Mouse (Mus musculus) kidney, postnatal 0 days (tissue): ENCODE measurements around the gene Sik1. TPM values are rescaled to one million over a fixed set of nuclear protein-coding genes. Genes with fewer than 3 reads are reported as not detected.

Source experiments
- ATAC-seq: fragments of 200-750 bp; cut with Nextera tagmentation; replicated peaks from 2 replicates; pipeline ENCODE4 v1.8.0; 2017; ENCODE audit warnings: low read depth, moderate number of reproducible peaks, moderate TSS enrichment, moderate library complexity; ENCODE audit not compliant: low FRiP score
- DNase-seq: peaks from one replicate; pipeline ENCODE4 v3.0.0-alpha.2; 2016; ENCODE audit warnings: low spot score
- H3K27ac ChIP-seq: fragments of 300-500 bp; sonication (generic); 2 replicates; pipeline ENCODE4 v1.5.1; 2014; ENCODE audit warnings: mild to moderate bottlenecking
- H3K27me3 ChIP-seq: fragments of 300-500 bp; sonication (generic); 2 replicates; pipeline ENCODE4 v1.6.1; 2014; ENCODE audit warnings: low read length, mixed read lengths; ENCODE audit not compliant: insufficient read depth
- H3K36me3 ChIP-seq: fragments of 300-500 bp; sonication (generic); 2 replicates; pipeline ENCODE4 v1.6.1; 2014; ENCODE audit warnings: low read length, mixed read lengths; ENCODE audit not compliant: insufficient read depth
- H3K4me1 ChIP-seq: fragments of 300-500 bp; sonication (generic); replicated peaks from 2 replicates; pipeline ENCODE4 v1.6.1; 2014; ENCODE audit warnings: antibody characterized with exemption, low read length, mixed read lengths; ENCODE audit not compliant: insufficient read depth
- H3K4me2 ChIP-seq: fragments of 300-500 bp; sonication (generic); 2 replicates; pipeline ENCODE4 v1.6.1; 2014; ENCODE audit warnings: mild to moderate bottlenecking, low read length, moderate library complexity, mixed read lengths
- H3K4me3 ChIP-seq: fragments of 300-500 bp; sonication (generic); replicated peaks from 2 replicates; pipeline ENCODE4 v1.5.1; 2014; ENCODE audit warnings: low read depth, low read length
- H3K9ac ChIP-seq: fragments of 300-500 bp; sonication (generic); 2 replicates; pipeline ENCODE4 v1.6.1; 2014; ENCODE audit warnings: low read depth, low read length
- H3K9me3 ChIP-seq: fragments of 300-500 bp; sonication (generic); replicated peaks from 2 replicates; pipeline ENCODE4 v1.6.1; 2016; ENCODE audit warnings: low read length, inconsistent platforms, mixed read lengths
- CTCF ChIP-seq: IDR thresholded peaks from 2 replicates; pipeline ENCODE4 v1.5.1; 2016; ENCODE audit warnings: antibody characterized with exemption, low read depth, mild to moderate bottlenecking, moderate library complexity
- WGBS: fragments of 180-500 bp; shearing (Covaris S2); extraction: QIAGEN DNeasy Blood & Tissue Kit; methylation state at CpG from one replicate; pipeline ENCODE4 v1.1.7; 2014; 5-methylcytosine and 5-hydroxymethylcytosine counted together
- polyA plus RNA-seq: library from polyadenylated mRNA; unstranded; fragments of >200 nt; fragmentation: Nextera tagmentation; extraction: Ambion mirVana; gene quantifications from 2 replicates; pipeline ENCODE4 v1.2.1, GENCODE M21; 2015

Sik1 gene
- polyA plus RNA-seq, 1 experiment from 2014 or later, result 17.2 TPM

- 65% methylated on average over 7 of the region's 7 CpGs for WGBS
- no peak overlapping the region for H3K27ac ChIP-seq
Observed at GRCm38 (mm10) chr17:31865636-31866035, 10.0 kb upstream of the Sik1 start.

GRCm38 (mm10) chr17:31864666-31865450, 9.3 kb upstream of the Sik1 start:
- no peak for TF ChIP-seq CTCF
- WGBS, result 73% methylated on average over 11 of the region's 11 CpGs
- Histone ChIP-seq H3K27me3 (no peaks in the 10 kb centered on the region), H3K9me3 (no peaks in the 10 kb centered on the region), H3K4me2 (no peak overlapping the region), H3K36me3 (no peaks in the 10 kb centered on the region), H3K27ac (no peak overlapping the region), H3K4me3 (no peak overlapping the region), H3K9ac (no peak overlapping the region), H3K4me1 (peaks cover 6% of the 10 kb centered on the region; the same call in 1 of the 2 replicates)
- DNase-seq (no peak), ATAC-seq (no peak)

More at GRCm38 (mm10) chr17:31865636-31866035, 10.0 kb upstream of the Sik1 start:
- no peak overlapping the region for H3K9ac ChIP-seq
- no peak overlapping the region for H3K4me3 ChIP-seq
- H3K9me3 ChIP-seq, result no peaks in the 10 kb centered on the region
- TF ChIP-seq CTCF, result no peak
- no peak for ATAC-seq
- peak; percentile 52 for DNase-seq
- H3K36me3 ChIP-seq, result no peaks in the 10 kb centered on the region
- H3K27me3 ChIP-seq, result no peaks in the 10 kb centered on the region
- no peak overlapping the region for H3K4me2 ChIP-seq
- H3K4me1 ChIP-seq, result peaks cover 6% of the 10 kb centered on the region; the same call in 1 of the 2 replicates

- Histone ChIP-seq H3K9ac (no peak overlapping the region), H3K4me2 (no peak overlapping the region), H3K9me3 (no peaks in the 10 kb centered on the region), H3K27me3 (no peaks in the 10 kb centered on the region), H3K27ac (no peak overlapping the region), H3K36me3 (no peaks in the 10 kb centered on the region), H3K4me3 (no peak overlapping the region), H3K4me1 (peaks cover 6% of the 10 kb centered on the region; the same call in 1 of the 2 replicates)
- WGBS, result 83% methylated on average over 10 of the region's 10 CpGs
- TF ChIP-seq CTCF, result no peak
- DNase-seq (no peak), ATAC-seq (no peak)
Observed at GRCm38 (mm10) chr17:31863151-31863815, 7.7 kb upstream of the Sik1 start.

GRCm38 (mm10) chr17:31862136-31862535, 6.5 kb upstream of the Sik1 start:
- Histone ChIP-seq H3K27ac (no peak overlapping the region), H3K4me2 (no peak overlapping the region), H3K4me1 (peaks cover 13% of the 10 kb centered on the region), H3K9me3 (no peaks in the 10 kb centered on the region), H3K9ac (no peak overlapping the region), H3K36me3 (no peaks in the 10 kb centered on the region), H3K4me3 (no peak overlapping the region), H3K27me3 (no peaks in the 10 kb centered on the region)
- WGBS, result 67% methylated on average over 6 of the region's 6 CpGs
- no peak for DNase-seq
- no peak for ATAC-seq
- TF ChIP-seq CTCF, result no peak

GRCm38 (mm10) chr17:31861661-31862060, 6.1 kb upstream of the Sik1 start:
- no peaks in the 10 kb centered on the region for H3K9me3 ChIP-seq
- no peak overlapping the region for H3K27ac ChIP-seq
- H3K4me2 ChIP-seq, result no peak overlapping the region
- ATAC-seq (no peak), DNase-seq (no peak)
- H3K36me3 ChIP-seq, result no peaks in the 10 kb centered on the region
- no peak overlapping the region for H3K4me3 ChIP-seq
- TF ChIP-seq CTCF, result no peak
- H3K9ac ChIP-seq, result no peak overlapping the region
- H3K27me3 ChIP-seq, result no peaks in the 10 kb centered on the region
- 89% methylated on average over 5 of the region's 5 CpGs for WGBS
- H3K4me1 ChIP-seq, result peaks cover 18% of the 10 kb centered on the region

DNA sequence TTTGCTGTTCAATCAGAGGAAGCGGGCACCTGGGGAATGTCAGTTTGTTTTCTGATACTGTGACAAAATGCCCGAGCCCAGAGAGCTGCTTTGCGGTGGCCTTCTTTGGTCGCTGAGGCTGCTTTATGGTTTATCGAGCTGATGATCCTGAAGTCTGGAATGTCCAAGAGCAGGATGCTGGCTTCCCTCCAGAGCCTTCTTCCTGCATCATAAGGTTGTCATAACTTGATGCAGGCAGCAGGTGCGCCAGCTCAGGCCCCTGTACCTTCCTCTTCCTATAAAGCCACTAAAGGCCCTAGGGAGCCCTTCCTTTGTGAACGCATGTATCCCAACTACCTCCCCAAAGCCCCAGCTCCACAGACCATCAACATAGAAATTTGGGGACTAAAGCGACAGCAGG, 5.3 kb upstream of the Sik1 start:
- Histone ChIP-seq H3K27me3 (no peaks in the 10 kb centered on the region), H3K9me3 (no peaks in the 10 kb centered on the region), H3K9ac (no peak overlapping the region), H3K4me1 (peaks cover 25% of the 10 kb centered on the region), H3K36me3 (no peaks in the 10 kb centered on the region), H3K4me3 (no peak overlapping the region), H3K27ac (no peak overlapping the region), H3K4me2 (no peak overlapping the region)
- no peak for ATAC-seq
- no peak for DNase-seq
- no peak for TF ChIP-seq CTCF
- WGBS, result 85% methylated on average over 8 of the region's 8 CpGs
